Mouse (Mus musculus) left cerebral cortex, adult 8-10 months (tissue): ENCODE data around the gene Grik4. TPM values are rescaled to one million over a fixed set of nuclear protein-coding genes. Genes with fewer than 3 reads are reported as not detected.
A peak's percentile ranks its signal among the peaks of the same experiment; 100 is the strongest.

Experiments used
- DNase-seq, 2 experiments: peaks; one replicate each; pipeline ENCODE4 v3.0.0; 2022; ENCODE audit warnings: low spot score in 2 of 2
- total RNA-seq, 4 experiments: library from RNA; stranded (reverse); gene quantifications; 2 replicates each; pipeline ENCODE4 v1.2.4; 2022

Grik4 gene
- total RNA-seq, 4 experiments from 2014 or later = 19.7 to 21.0 (median 20.4) TPM

GRCm38 (mm10) chr9:42751160-42751559 lies 193.1 kb downstream of the Grik4 start:
- DNase-seq = no peak

- DNase-seq = no peak
These were observed 194.1 kb downstream of the Grik4 start for GRCm38 (mm10) chr9:42750176-42750575.

GRCm38 (mm10) chr9:42745982-42746381 lies 198.3 kb downstream of the Grik4 start:
- DNase-seq = no peak

GRCm38 (mm10) chr9:42742385-42742784 lies 201.9 kb downstream of the Grik4 start:
- DNase-seq = no peak

- no peak for DNase-seq
These were observed 207.5 kb downstream of the Grik4 start for GRCm38 (mm10) chr9:42736697-42737335.

GRCm38 (mm10) chr9:42735086-42735485 lies 209.2 kb downstream of the Grik4 start:
- DNase-seq = no peak

GRCm38 (mm10) chr9:42732731-42733318 lies 211.5 kb downstream of the Grik4 start:
- no peak for DNase-seq

GRCm38 (mm10) chr9:42728472-42728871 lies 215.8 kb downstream of the Grik4 start:
- DNase-seq = no peak

GRCm38 (mm10) chr9:42727661-42728060 lies 216.6 kb downstream of the Grik4 start:
- no peak for DNase-seq

- no peak for DNase-seq
These were observed 217.1 kb downstream of the Grik4 start for GRCm38 (mm10) chr9:42727186-42727585.

- DNase-seq = no peak
These were observed 220.2 kb downstream of the Grik4 start for GRCm38 (mm10) chr9:42724099-42724498.

- no peak for DNase-seq
These were observed 221.8 kb downstream of the Grik4 start for GRCm38 (mm10) chr9:42722501-42722900.

- no peak for DNase-seq
These were observed 222.6 kb downstream of the Grik4 start for GRCm38 (mm10) chr9:42721718-42722117.

GRCm38 (mm10) chr9:42721146-42721545 lies 223.1 kb downstream of the Grik4 start:
- no peak for DNase-seq

GRCm38 (mm10) chr9:42713912-42714311 lies 230.4 kb downstream of the Grik4 start:
- DNase-seq = no peak

- DNase-seq = no peak
These were observed 238.4 kb downstream of the Grik4 start for GRCm38 (mm10) chr9:42705848-42706247.

GRCm38 (mm10) chr9:42703191-42703854 lies 241.0 kb downstream of the Grik4 start:
- no peak for DNase-seq

GRCm38 (mm10) chr9:42702231-42703132 lies 241.8 kb downstream of the Grik4 start:
- DNase-seq = no peak

GRCm38 (mm10) chr9:42701729-42702128 lies 242.6 kb downstream of the Grik4 start:
- no peak for DNase-seq

GRCm38 (mm10) chr9:42693024-42693423 lies 251.3 kb downstream of the Grik4 start:
- DNase-seq = no peak

GRCm38 (mm10) chr9:42688143-42688542 lies 256.1 kb downstream of the Grik4 start:
- peak; percentile 22 to 63 for DNase-seq

- DNase-seq = no peak
These were observed 258.2 kb downstream of the Grik4 start for GRCm38 (mm10) chr9:42686104-42686503.
